13 mouse cellular contexts compared by ENCODE assay signal in genomic region chr7:89560939-89561338, GRCm38 (mm10). TPM values are rescaled to one million over a fixed set of nuclear protein-coding genes. Genes with fewer than 3 reads are reported as not detected.
DNase-seq lines count a peak whose midpoint lies in the region; ATAC-seq and TF ChIP-seq lines count a peak whose summit lies in the region.
"Had no signal": no experiment of that assay in that cellular context is flagged by ENCODE, and none has a peak within 500 bp of the region (broad histone marks: within the 10 kb centered on the region; RNA-seq: fewer than 3 reads in every experiment).

No protein-coding gene starts in this region.

- no peak for TF ChIP-seq POLR2A in cortical plate, adult 2 months (IDR thresholded peaks at IDR 0.05; ENCODE audit: extremely low read depth, insufficient read depth, low read length)

- H3K27me3 ChIP-seq in intestine, embryonic 16.5 days (replicated peaks; ENCODE audit: control insufficient read depth, insufficient read depth, low read length) = no peaks in the 10 kb centered on the region
- no peaks in the 10 kb centered on the region for H3K27me3 ChIP-seq in intestine, embryonic 15.5 days (replicated peaks)
- H3K27me3 ChIP-seq in Patski = no peaks in the 10 kb centered on the region
- H3K27me3 ChIP-seq in kidney, embryonic 16.5 days (ENCODE audit: insufficient read depth, low read length) = no peaks in the 10 kb centered on the region

- ATAC-seq in intestine, embryonic 16.5 days = no peak
- no peak for ATAC-seq in intestine, embryonic 15.5 days
- ATAC-seq in Patski = peak; percentile 77
- ATAC-seq in kidney, embryonic 16.5 days (ENCODE audit: low FRiP score, low TSS enrichment) = no peak

- CTCF ChIA-PET in Patski (lab: Charles Lee) = interaction anchor here (0.9 to 1.6 kb wide), 2 partner anchors 30 to 42 kb away, joined by 3 read pairs; no protein-coding TSS in a partner anchor

- no peaks in the 10 kb centered on the region for H3K9me3 ChIP-seq in intestine, embryonic 16.5 days (ENCODE audit: control insufficient read depth, low read length)
- no peaks in the 10 kb centered on the region for H3K9me3 ChIP-seq in intestine, embryonic 15.5 days
- H3K9me3 ChIP-seq in kidney, embryonic 16.5 days (ENCODE audit: low read length) = no peaks in the 10 kb centered on the region
- H3K9me3 ChIP-seq: hindbrain, embryonic 13.5 days had no signal

- no peak overlapping the region for H3K4me3 ChIP-seq in intestine, embryonic 16.5 days (ENCODE audit: low read length)
- H3K4me3 ChIP-seq in intestine, embryonic 15.5 days (replicated peaks) = no peak overlapping the region
- no peak overlapping the region for H3K4me3 ChIP-seq in cortical plate, adult 2 months (ENCODE audit: insufficient read depth, low read length)
- H3K4me3 ChIP-seq in kidney, embryonic 16.5 days (ENCODE audit: low read length) = no peak overlapping the region
- H3K4me3 ChIP-seq: hindbrain, embryonic 13.5 days had no signal

- H3K4me1 ChIP-seq in intestine, embryonic 16.5 days (ENCODE audit: control insufficient read depth, insufficient read depth, low read length) = no peaks in the 10 kb centered on the region
- H3K4me1 ChIP-seq in intestine, embryonic 15.5 days (replicated peaks) = peaks cover 5% of the 10 kb centered on the region; the same call in 1 of the 2 replicates
- H3K4me1 ChIP-seq in cortical plate, adult 2 months (ENCODE audit: control insufficient read depth, insufficient read depth, low read length) = peaks cover 6% of the 10 kb centered on the region; the same call in 1 of the 2 replicates
- no peaks in the 10 kb centered on the region for H3K4me1 ChIP-seq in kidney, embryonic 16.5 days (ENCODE audit: insufficient read depth, low read length)

- no peaks in the 10 kb centered on the region for H3K36me3 ChIP-seq in intestine, embryonic 16.5 days (ENCODE audit: control insufficient read depth, insufficient read depth, low read length)
- H3K36me3 ChIP-seq in intestine, embryonic 15.5 days = no peaks in the 10 kb centered on the region
- no peaks in the 10 kb centered on the region for H3K36me3 ChIP-seq in kidney, embryonic 16.5 days (ENCODE audit: insufficient read depth, low read length)
- H3K36me3 ChIP-seq: hindbrain, embryonic 13.5 days had no signal

- no peak for TF ChIP-seq CTCF in Patski (IDR thresholded peaks at IDR 0.05)
- no peak for TF ChIP-seq CTCF in cortical plate, adult 2 months (IDR thresholded peaks at IDR 0.05; ENCODE audit: extremely low read depth, insufficient read depth, low read length)

- POLR2A ChIA-PET in Patski (lab: Charles Lee) = interaction anchor here (0.8 kb wide), 1 partner anchor 32 kb away, joined by 3 read pairs; no protein-coding TSS in a partner anchor

- peak overlapping the region; percentile 35; the same call in 1 of the 2 replicates for H3K27ac ChIP-seq in intestine, embryonic 16.5 days (ENCODE audit: low read length)
- H3K27ac ChIP-seq in intestine, embryonic 15.5 days = no peak overlapping the region
- H3K27ac ChIP-seq in cortical plate, adult 2 months (ENCODE audit: insufficient read depth, low read length) = peak overlapping the region; percentile 59; the same call in 1 of the 2 replicates
- no peak overlapping the region for H3K27ac ChIP-seq in kidney, embryonic 16.5 days (ENCODE audit: low read length)
- H3K27ac ChIP-seq: hindbrain, embryonic 13.5 days; macrophage had no signal

- peak; percentile 72 for DNase-seq in 416B (ENCODE audit: low read depth)
- DNase-seq in Patski (ENCODE audit: low read depth, low spot score) = peak; percentile 79
- DNase-seq in T-cell, adult 2 months (ENCODE audit: low spot score) = no peak
- DNase-seq in gastrocnemius, adult 18-20 months (ENCODE audit: low spot score) = no peak
- DNase-seq: cerebellum, adult 11-12 months; liver had no signal

- WGBS in intestine, embryonic 16.5 days = 69% methylated on average over 3 of the region's 3 CpGs
- WGBS in intestine, embryonic 15.5 days = 71% methylated on average over 3 of the region's 3 CpGs
- 70% methylated on average over 3 of the region's 3 CpGs for WGBS in kidney, embryonic 16.5 days

- in situ Hi-C loops in Patski (cut with MboI; ENCODE audit: low pct_unique_long_range_greater_than_20kb) = loop anchor here (5.0 kb wide), 1 partner anchor 61 kb away; no protein-coding TSS in a partner anchor

- H3K4me2 ChIP-seq in intestine, embryonic 16.5 days (ENCODE audit: low read depth, low read length) = no peak overlapping the region
- no peak overlapping the region for H3K4me2 ChIP-seq in intestine, embryonic 15.5 days (replicated peaks)
- H3K4me2 ChIP-seq in kidney, embryonic 16.5 days (replicated peaks; ENCODE audit: low read depth, low read length) = no peak overlapping the region
- H3K4me2 ChIP-seq: hindbrain, embryonic 13.5 days had no signal

- no peak overlapping the region for H3K9ac ChIP-seq in intestine, embryonic 16.5 days (ENCODE audit: low read depth, low read length)
- H3K9ac ChIP-seq in intestine, embryonic 15.5 days = no peak overlapping the region
- no peak overlapping the region for H3K9ac ChIP-seq in kidney, embryonic 16.5 days (replicated peaks; ENCODE audit: low read length)
- H3K9ac ChIP-seq: hindbrain, embryonic 13.5 days had no signal

RNA-seq across cellular contexts. Expression of gene Prss23, which starts 34.0 kb away (rescaled TPM):
- polyA plus RNA-seq in intestine, embryonic 16.5 days (2015; fragmentation: Nextera tagmentation; extraction: Ambion mirVana) = 84.9 and 86.9 TPM in 2 replicates
- 92.3 and 102 TPM in 2 replicates for polyA plus RNA-seq in intestine, embryonic 15.5 days (2015; fragmentation: Nextera tagmentation; extraction: Ambion mirVana)
- polyA plus RNA-seq in Patski (2021) = 138 TPM
- 24.7 and 34.8 TPM in 2 replicates for polyA plus RNA-seq in cortical plate, adult 2 months (2012; rRNA removed)
- 10 to 100 TPM; 59.0 to 63.7 TPM for total RNA-seq in gastrocnemius, adult 18-20 months (2021)
- polyA plus RNA-seq in kidney, embryonic 16.5 days (2015; fragmentation: Nextera tagmentation; extraction: Ambion mirVana) = 93.2 and 105 TPM in 2 replicates
- total RNA-seq: MEL had no signal
- polyA plus RNA-seq: macrophage had no signal

Comparison
In these comparisons a context has a peak if more than half of its experiments do, and no peak if none do; other contexts are left out.
1. H3K27ac ChIP-seq: peak in intestine, embryonic 16.5 days (single experiment) and cortical plate, adult 2 months (single experiment); none in intestine, embryonic 15.5 days (single experiment) and kidney, embryonic 16.5 days (single experiment).
2. DNase-seq: peak in 416B (single experiment) and Patski (single experiment); none in T-cell, adult 2 months (single experiment) and gastrocnemius, adult 18-20 months (single experiment).